Mouse (Mus musculus) kidney, adult 2 months (tissue): ENCODE results near the gene Rufy3.

Source experiments
- CTCF ChIP-seq: fragments of 200-500 bp; conservative IDR thresholded peaks from 2 replicates; pipeline ENCODE4 v1.5.1; 2011; ENCODE audit warnings: low read depth, mild to moderate bottlenecking, control low read depth, low read length, moderate library complexity, mixed read lengths; ENCODE audit not compliant: insufficient read depth, insufficient read length
- POLR2A ChIP-seq: fragments of 200-500 bp; IDR thresholded peaks from one replicate; pipeline ENCODE4 v1.6.1; 2011; ENCODE audit warnings: low read depth, low read length, control low read depth

DNA sequence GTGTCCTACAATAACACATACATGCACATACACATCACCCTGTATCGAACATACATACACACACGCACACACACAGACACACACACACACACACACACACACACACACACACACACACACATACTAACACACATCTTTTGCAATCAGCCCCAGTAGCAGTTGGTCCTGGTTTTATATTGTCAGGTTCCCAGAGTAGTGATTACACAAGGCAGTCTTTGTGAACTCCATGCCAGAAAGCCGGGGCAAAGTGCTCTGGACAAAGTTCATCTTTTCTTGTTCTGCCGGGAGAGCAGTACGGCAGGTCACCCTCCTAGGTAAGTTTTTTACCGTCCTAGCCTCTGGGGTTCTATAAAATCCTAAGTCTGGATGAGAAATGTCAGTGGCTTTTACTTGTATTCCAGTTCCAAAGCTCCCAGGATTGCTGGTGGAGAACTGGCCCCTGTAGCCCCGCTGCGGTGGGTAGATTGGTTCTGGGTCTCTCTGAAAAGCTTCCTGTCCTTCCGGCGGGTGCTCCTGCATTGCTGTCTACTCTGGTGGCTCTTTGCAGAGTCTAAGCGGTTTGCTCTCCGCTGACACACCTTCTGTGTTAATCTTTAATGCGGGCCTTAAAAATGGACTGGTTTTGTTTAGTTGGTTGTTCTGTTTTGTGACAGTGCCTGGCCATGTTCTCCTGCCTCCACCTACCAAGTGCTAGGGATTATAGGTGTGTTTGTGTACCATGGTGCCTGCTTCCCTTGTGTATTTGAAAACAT, 28.8 kb downstream of the Rufy3 start:
- no peak for TF ChIP-seq POLR2A
- TF ChIP-seq CTCF, result no peak
